Mouse (Mus musculus): ENCODE results near the gene Enox1.

Gene Enox1

DNA sequence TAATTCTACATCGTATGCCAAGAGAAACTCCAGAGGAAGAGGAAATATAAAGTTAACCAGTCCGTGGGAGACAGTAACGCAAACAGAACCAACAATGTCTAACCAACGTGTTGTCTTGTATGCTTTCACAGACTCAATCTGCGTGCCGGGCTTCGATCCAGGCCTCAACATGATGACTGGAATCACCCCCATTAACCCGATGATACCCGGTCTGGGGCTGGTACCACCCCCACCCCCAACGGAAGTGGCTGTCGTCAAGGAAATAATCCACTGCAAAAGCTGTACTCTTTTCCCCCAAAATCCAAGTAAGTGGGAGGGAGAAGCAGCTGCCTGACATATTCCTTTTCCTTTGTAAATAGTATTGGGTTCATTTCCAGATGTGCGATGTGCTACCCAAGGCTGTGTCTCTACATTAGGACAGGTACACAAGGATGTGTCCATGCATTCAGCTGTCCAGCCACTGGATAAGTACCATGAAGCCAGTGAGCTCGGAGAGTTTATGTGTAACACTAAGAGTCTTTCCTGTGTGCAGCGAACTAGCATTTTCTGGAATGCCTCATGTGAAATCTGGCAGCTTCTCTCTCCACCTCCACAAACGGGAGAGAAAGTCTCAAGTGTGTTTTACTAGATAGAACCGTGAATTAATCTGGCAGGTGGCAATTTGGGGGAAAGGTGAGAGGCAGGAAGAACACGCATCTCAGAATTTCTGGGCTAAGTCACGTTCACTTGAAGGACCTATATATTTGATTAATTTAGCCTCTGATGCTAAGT is 421.1 kb downstream of the Enox1 start:
- DNase-seq (ENCODE audit: low read depth): no peak

DNA sequence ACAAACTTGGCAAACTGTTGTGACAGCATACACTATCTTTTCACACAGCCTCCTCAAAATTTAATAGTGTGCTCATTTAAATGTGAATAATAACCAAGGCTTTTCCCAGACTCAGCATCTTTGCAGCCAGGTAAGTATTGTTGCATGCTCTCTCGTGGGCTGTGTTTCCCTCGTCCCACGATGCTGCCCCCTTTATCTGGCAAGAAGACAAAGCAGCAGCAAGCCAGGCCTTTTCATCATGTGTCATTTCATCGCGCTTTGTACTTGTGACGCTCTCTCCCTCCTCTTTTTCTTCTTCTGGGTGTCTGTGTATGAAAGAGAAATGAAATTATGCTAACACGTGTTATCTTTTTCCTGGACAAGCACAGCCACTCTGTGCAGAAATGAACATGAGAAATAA is 421.8 kb downstream of the Enox1 start:
- DNase-seq (ENCODE audit: low read depth): no peak

DNA sequence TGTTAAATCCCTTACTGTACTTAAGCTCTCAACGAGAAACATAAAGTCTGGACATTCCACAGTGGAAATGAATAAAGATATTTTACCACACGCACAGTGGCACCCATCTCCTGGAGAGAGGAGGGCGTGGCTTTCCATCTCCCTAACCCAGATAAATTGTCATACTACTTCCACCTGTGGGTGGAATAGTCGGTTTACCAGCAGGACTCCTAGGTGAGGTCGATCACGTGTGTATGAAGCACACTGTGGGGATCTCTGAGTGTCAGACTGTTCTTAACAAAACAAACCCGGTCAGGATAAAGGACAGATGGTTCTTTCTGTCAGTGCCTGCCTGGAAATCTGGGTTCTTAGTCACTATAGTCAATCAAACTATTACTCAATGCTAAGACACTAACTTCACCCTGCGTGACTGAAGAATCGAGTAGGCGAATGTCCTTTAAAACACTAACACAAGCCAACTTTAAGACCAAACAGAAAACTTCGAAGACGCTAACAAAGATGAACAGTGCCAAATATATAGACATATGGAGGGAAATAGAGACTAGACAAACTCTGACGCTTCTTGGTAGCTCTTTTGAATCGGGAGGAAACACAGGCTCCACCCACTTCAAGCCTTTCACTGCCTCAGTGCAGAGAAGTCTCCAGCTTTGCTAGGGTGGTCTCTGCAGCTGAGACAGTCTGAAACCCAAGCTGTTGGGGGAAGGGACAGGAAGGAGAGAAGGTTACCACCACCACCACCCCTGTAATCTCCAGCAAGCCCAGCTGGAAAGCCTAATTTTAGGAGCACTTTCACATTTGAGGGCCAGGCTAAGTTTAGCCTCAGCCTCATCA is 423.8 kb downstream of the Enox1 start:
- no peak for DNase-seq (ENCODE audit: low read depth)

DNA sequence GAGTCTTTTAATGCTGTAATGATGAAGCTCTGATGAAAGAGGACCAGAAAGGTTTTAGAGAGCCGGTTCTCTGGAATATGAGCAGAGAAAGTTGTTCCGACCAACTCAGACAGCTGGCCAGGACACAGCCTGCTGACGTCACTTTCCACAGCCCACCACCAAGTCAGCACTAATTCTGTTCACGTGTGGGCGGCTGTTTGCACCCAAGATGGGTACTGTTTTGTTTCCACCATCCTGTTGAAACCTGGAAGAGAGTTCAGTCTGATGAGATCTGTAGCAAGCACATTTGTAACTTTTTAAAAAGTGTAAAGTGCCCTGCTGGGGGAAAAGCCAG is 424.3 kb downstream of the Enox1 start:
- DNase-seq (ENCODE audit: low read depth): peak; percentile 37

DNA sequence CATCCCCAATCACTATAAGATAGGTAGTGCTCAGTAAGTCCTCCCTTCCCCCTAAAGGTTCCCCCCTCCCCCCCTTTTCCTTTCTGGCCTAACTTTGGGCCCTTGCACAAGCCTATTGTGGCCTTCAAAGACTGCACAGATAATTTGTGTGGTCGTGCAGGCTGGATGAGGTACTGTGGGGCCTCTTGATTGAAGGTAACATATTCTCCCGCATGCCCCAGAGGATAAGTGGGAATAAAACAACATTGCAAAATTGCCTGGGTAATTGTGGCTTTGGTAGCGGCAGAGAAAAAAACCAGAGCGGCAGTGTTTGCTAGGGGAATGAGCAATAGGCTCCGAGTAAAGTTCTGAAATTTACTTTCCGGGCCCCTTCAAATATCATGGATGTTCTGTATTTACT is 425.1 kb downstream of the Enox1 start:
- peak; percentile 3 for DNase-seq (ENCODE audit: low read depth)

DNA sequence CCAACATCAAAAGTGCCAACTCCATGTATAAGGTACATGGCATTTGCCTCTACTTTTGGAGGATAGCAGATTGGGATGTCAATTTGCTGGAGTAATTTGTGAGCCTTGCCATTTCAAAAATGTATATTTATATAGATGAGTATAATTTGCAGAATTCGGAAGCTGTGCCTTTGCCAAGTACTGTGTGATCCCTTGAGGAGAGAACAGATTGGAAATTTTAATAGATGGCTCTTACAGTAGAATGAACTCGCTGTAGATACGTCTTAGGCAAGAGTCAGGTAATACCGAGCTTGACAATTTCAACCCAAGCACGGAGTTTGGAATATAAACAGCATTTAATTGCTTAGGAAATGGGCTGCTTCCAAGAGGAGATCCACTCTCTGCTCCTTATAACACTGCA is 427.9 kb downstream of the Enox1 start:
- no peak for DNase-seq (ENCODE audit: low read depth)

DNA sequence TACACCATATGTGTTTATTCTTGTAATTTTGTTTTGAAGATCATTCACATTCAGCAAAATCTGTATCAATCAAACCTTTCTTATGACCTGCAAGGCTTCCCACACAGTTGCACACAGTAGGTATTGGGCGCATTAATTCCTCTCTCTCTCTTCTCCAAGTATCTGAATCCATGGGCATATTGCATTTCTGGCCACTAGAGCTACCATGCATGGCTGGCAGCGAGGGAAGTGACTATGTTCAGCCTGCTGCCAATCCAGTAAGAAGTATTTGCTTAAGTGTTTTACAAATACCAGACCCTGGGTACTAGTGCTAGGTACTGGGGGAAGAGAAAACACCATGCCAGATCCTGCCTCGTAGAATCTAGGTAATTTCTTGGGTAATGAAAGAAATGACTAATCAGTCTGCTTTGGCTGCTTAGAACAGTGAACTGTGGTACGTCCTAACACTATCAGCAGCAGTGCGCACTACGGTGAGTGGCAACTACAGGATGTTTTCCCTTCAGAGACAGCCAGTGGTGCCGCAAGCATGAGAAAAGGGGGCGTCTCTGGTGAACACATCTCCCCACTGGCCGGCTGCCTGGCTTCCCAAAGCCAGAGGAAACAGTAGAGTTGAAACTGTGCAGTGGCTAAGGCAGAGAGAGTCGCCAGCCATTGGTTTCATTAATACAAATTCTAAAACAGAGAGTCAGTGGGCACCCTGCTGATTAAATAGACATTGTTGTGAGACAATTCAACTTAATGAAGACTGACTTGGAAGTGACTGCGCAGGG is 428.7 kb downstream of the Enox1 start:
- DNase-seq (ENCODE audit: low read depth): no peak

DNA sequence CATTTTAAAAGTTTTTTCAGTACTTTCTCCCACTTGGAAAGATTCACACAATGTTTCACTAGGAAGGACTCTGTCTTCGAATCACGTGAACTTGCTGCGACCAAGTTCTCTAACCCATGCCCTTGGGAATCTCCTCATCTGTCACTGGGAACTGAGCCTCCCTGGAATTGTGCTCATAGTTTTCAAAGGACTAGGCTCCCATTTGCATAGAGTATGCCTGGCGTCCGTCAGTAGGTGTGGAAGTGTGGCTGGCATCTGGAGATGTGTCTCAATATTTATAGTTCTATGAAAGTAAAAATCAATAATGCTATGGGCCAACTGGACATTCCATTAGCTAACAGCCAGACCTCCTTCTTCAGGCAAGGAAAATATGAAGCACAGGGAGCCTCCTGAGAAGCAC is 429.5 kb downstream of the Enox1 start:
- no peak for DNase-seq (ENCODE audit: low read depth)

DNA sequence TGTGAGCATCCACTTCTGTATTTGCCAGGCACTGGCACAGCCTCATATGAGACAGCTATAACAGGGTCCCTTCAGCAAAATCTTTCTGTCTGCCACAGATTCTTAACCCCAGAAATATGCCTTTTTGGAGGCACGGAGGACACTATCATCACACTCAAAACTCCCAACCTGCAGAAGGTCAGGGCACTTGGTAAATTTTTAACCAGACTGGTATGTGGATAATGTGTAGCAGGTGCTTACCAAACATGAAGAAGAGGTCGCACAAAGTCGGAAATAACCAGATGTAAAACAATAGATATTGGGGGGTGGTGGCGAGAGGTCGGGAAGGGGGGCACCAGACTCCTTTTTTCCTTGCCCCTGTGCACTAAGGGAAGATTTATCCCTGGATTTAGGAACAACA is 430.6 kb downstream of the Enox1 start:
- no peak for DNase-seq (ENCODE audit: low read depth)

DNA sequence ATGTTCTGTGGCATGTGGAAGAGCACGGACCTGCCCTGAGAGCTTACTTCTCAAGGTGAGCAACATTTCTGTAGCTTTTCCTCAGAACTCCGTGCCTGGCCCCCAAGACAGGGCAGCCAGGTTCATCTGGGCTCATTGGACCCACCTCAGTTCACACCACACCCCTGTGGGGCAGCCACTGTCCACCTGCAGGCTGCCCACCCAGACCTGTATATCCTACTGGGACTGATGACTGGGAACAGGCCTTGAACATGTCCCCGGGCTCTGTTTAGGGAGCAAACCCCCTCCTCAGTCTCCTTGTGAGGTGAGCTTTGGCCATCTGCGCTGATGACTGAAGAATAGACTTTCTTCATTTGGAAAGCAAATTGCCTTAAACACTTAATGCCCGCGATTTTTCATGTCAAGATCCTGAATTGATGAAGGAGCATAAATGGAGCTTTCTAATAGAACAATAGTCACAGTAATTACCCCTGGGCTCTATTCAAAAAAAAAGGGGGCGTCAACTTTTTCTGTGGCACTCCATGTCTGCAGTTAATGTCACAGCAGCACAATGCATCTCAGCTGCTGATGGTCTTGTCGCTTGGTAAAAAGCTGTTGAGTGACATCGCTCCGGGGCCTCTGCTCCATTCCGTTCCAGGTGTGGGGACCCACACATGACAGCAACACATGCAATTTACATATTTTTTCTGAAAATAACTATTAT is 436.7 kb downstream of the Enox1 start:
- no peak for DNase-seq (ENCODE audit: low read depth)

DNA sequence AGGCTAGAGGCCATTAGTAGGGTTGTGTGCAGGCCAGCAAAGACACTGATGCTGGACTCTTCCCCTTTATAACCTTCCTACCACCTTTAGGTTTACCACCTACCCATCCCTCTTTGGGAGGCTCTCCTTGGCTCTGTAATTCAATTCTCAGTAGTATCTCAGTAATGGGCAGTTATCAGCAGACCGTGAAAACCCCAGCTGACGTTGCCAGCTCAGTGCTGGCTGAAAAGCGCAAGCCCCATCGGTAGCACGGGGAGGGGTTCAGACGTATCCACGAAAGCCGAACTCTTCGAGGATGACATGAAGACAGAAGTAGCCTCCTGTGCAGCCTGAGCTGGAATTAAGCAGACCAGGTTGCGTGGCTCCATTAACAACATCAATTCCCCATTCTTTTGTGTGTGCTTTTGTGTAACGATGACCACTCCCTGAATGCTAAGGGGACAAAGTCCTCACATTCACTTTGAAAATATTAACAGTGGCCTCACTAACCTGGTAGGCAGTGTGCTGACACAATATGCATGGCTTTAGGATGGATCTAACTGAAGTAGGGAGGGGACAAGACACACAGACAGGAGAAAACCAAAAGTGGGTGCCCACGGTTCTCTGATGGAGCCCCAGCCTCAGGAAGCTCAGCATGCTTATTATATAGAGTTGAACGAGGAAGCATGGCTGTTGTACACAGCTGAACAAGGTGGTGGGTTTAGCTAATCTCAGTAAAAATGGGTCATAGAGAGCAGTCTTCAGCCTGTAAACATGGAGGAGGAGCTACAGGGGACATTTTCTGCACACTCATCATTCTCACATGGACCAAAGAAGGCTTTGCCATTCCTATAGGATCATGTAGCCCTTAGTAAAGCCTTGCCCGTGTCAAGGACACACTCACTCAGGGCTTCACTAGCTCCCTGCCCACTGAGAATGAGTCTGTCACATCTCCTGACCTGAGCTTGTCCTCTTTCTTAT is 439.9 kb downstream of the Enox1 start:
- DNase-seq (ENCODE audit: low read depth): no peak

DNA sequence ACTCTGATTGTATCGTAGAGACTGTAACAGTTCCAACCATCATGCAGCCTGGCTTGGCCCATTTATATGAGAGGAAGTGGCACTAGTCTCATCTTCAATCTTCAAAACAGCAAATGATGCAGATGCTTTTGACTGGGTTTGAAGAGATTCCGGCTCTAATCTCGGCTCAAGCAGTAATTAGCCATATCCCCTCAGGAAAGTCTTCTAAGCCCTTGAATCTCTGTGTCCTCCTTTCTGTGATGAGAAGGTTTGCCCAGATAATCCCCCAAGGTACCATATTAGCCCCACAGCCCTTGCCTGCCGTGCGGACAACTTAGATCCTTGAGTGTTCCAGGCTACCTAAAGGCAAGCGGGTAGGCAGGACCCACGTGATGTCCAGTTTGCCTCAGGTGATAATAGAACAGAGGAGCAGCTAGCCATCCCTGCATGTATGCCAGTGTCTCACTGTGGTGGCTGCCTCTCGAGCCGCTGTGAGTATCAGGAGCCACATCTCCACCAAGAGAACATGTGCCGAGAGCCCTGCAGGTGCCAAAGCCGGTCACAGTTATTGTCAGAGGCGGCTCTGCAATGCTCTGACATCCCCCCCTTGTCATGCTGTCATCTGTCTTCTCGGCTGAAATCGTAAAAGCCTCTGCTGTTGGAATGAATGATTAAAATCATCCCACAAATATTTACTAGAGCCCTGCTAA is 442.6 kb downstream of the Enox1 start:
- no peak for DNase-seq (ENCODE audit: low read depth)

DNA sequence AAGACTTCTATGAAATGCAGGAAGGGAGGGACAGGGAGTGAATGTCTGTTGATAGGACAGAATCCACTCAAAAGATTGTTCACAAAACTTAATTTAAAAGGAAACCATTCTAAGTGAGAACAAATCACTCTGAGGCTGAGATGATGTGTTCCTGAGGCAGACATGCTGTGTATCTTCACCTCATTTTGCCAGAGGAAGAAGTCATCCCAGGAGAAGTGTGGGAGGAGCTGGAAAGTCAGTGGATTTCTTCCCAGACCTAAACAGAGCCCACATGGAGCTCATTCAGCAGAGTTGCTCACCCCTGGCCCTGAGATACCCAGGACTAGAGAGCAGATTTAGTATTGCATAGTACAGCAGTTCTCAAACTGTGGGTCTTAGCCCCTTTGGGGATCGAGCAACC is 444.2 kb downstream of the Enox1 start:
- DNase-seq (ENCODE audit: low read depth): no peak

DNA sequence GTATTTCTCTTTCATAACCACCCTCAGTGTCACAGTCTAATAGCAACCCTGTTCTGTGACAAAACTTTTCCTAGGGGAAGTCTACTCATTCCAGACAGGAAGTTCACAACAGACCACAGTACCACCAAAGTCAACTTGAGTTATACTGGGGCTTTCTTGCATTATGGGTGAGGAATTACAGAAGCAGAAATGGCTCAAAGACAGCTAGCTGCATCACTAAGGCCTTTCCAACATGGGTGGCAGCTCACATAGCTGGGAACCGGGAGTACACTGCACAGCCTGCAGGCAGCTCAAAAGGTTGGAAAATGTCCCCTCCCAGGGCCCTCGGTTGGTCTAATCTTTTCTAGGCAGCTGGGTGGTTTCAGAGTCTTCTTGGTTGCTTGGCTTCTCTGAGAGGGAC is 444.9 kb downstream of the Enox1 start:
- DNase-seq (ENCODE audit: low read depth): no peak

DNA sequence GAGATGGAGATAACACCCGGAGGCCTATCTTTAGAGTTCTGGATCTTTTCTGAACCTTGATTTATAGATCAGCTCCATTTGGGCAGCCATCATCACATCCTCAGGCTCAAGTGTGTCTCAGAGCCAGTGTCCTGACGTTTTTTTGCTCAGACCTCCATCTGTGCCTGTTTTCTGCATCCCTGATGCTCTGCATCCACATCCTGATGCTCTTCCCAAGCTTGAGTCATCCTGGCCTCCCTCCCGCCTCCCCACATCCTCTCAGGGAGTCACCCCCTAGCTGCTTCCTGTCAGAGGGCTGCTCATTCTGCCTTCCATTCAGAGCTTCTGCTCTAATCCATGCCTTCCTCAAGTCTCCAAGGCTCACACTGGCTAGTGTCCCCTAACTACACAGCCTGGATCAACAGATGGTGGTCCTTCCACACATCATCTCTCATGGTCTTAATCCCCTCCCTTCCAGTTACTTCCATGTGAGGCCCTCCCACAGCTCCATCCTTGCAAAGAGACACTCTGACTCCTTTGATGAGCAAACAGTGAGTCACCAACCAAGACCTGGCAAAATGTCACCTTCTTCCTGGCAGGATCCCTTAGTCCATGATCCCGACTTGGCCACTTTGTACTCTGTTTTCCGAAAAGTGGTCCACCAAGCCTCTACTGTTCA is 451.7 kb downstream of the Enox1 start:
- no peak for DNase-seq (ENCODE audit: low read depth)

DNA sequence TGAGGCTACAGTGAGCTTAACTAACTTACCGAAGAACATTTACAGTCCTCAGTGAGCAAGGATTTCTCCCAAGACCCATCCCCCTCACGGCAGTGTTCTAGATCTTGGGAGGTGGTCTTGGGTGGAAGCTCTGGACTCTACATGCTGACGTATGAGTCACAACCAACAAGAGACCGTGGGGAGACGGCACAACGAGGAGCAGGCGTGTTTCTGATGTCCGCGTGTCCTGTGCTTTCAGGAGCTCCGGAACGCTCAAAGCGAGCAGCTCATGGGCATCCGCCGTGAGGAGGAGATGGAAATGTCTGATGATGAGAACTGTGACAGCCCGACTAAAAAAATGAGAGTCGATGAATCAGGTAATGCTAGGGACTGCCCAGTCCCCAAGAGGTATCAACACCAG is 458.6 kb downstream of the Enox1 start:
- no peak for DNase-seq (ENCODE audit: low read depth)

DNA sequence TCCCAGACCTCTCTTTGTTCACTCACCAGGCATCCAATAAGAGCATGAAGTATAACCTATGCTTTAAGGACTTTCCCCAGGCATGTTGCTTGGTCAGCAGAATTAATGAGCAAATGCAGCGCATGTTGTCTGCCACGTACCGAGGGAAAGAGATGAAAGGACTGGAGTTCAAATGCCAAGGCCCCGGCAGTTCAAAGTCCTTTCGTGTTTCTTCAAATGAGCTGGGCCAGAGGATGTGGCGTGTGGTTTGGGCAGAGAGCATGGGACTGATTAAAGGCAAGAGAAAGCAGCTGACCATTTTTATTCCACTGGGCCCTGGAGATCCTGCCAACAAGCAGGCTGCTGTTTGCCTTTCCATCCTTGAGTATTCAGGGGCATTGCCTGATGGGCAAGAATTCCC is 460.7 kb downstream of the Enox1 start:
- no peak for DNase-seq (ENCODE audit: low read depth)

DNA sequence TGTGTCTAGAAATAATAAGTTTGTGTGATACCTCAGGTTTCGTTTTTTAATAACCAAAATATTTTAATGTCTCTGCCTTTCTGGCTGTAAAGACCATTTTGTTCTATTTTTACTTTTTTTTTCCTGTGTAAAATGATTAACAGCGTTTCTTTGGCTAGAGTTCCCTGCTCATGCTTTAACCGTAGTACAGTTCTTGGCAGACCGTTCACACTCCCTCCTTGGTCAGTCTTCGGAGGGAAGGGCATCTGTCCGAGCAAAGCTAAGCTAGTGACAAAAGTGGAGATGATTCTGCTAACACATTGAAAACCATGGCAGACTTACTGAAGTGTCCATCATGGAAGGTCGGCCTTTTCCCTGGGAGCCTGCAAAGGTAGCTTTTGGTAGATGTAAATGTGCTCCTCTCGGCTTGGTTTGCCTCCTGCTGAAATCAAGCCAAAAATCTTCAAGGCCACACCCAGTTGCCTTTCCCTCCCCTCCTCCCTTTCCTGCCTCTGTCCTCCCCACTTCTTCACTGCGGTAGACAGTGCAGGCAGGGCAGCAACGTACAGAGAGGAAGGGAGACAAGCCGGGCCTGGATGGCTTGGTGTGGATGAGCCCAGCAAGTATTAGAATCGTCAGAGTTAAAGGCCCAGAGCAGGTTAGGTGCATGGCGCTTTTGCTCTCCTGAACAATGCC is 461.7 kb downstream of the Enox1 start:
- no peak for DNase-seq (ENCODE audit: low read depth)

DNA sequence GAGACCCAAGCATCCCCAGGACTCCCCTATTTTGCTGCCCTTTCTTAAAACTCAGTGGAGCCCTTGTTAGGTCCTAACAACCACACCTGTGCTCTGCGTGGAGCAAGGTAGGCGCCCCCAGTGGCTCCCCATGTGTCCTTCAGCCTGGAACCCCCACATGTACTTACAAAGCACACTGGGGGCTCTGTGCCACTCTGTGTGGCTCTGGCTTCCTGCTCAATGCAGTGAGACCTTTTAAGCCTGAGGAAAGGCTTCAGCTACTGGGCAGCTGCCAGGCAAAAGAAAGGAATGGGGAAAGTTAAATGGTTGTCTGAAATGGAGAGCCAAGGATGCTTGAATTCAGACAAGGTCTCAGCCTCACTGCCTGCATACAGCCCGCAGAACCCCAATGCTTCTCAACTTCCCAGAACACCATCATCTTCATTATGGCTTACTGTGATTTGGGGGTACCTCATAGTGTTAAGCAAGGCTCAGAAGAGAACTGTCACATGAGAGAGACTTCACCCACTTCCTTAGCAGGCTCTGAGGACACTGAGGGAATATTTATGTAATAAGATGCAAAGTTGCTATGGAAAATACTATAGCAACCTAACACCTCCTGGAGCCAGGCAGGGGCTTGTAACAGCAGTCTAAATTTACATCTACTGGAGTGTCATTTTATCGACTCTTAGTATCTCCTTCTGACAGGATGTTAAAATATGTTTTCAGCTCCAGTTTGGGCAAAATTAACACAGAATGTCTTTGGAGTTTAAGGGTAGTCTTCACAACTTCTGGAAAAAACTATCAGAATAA is 465.1 kb downstream of the Enox1 start:
- DNase-seq (ENCODE audit: low read depth): no peak
